Mouse (Mus musculus) ES-Bruce4 (cell line): ENCODE data around the gene Pear1. TPM values are rescaled to one million over a fixed set of nuclear protein-coding genes. Genes with fewer than 3 reads are reported as not detected.

Experiments used
- H3K27ac ChIP-seq: 2 replicates; pipeline ENCODE4 v1.5.1; 2012; ENCODE audit warnings: low read length, inconsistent platforms; ENCODE audit not compliant: insufficient read depth
- H3K27me3 ChIP-seq: 2 replicates; pipeline ENCODE4 v1.6.1; 2012; ENCODE audit warnings: mild to moderate bottlenecking, low read length, inconsistent platforms; ENCODE audit not compliant: control insufficient read depth, poor library complexity, insufficient read depth, severe bottlenecking
- H3K36me3 ChIP-seq: 2 replicates; pipeline ENCODE4 v1.6.1; 2012; ENCODE audit warnings: inconsistent platforms, mild to moderate bottlenecking, low read length, moderate library complexity; ENCODE audit not compliant: control insufficient read depth, poor library complexity, insufficient read depth, severe bottlenecking
- H3K4me1 ChIP-seq: one replicate; pipeline ENCODE4 v1.8.1; 2011; ENCODE audit warnings: low read length; ENCODE audit not compliant: control insufficient read depth, insufficient read depth
- H3K4me3 ChIP-seq: 2 replicates; pipeline ENCODE4 v1.5.1; 2011; ENCODE audit warnings: low read depth, mild to moderate bottlenecking, low read length
- H3K9ac ChIP-seq: 2 replicates; pipeline ENCODE4 v1.6.1; 2012; ENCODE audit warnings: low read depth, mild to moderate bottlenecking, inconsistent platforms; ENCODE audit not compliant: poor library complexity, severe bottlenecking
- H3K9me3 ChIP-seq: replicated peaks from 2 replicates; pipeline ENCODE4 v1.6.1; 2012; ENCODE audit warnings: mild to moderate bottlenecking, low read length, inconsistent platforms; ENCODE audit not compliant: control insufficient read depth, poor library complexity, insufficient read depth, severe bottlenecking
- CTCF ChIP-seq: IDR thresholded peaks from one replicate; pipeline ENCODE4 v1.8.1; 2011; ENCODE audit warnings: low read depth, low read length
- EP300 ChIP-seq: IDR thresholded peaks from 2 replicates; pipeline ENCODE4 v1.6.1; 2011; ENCODE audit warnings: low read depth, low read length; ENCODE audit not compliant: insufficient read depth
- POLR2A ChIP-seq: IDR thresholded peaks from one replicate; pipeline ENCODE4 v1.8.1; 2011; ENCODE audit warnings: low read length; ENCODE audit not compliant: insufficient read depth
- polyA plus RNA-seq: library from polyadenylated mRNA; stranded (reverse); fragments of >200 nt; gene quantifications from 2 replicates; pipeline ENCODE4 v1.2.4, GENCODE M21; 2011; ENCODE audit warnings: low read depth; ENCODE audit not compliant: missing spikeins, insufficient read depth, insufficient read length

Gene Pear1
- polyA plus RNA-seq, 1 experiment: 1.9 TPM

GRCm38 (mm10) chr3:87804038-87804677 lies 19.9 kb downstream of the Pear1 start:
- H3K9ac ChIP-seq: no peak overlapping the region
- H3K27ac ChIP-seq: no peak overlapping the region
- H3K27me3 ChIP-seq: no peaks in the 10 kb centered on the region
- H3K4me3 ChIP-seq: peak overlapping the region; percentile 50
- H3K4me1 ChIP-seq: no peaks in the 10 kb centered on the region
- no peaks in the 10 kb centered on the region for H3K9me3 ChIP-seq
- H3K36me3 ChIP-seq: no peaks in the 10 kb centered on the region
- TF ChIP-seq POLR2A (no peak), CTCF (no peak), EP300 (no peak)

- Histone ChIP-seq H3K27ac (no peak overlapping the region), H3K4me3 (no peak overlapping the region), H3K36me3 (no peaks in the 10 kb centered on the region), H3K9me3 (no peaks in the 10 kb centered on the region), H3K4me1 (no peaks in the 10 kb centered on the region), H3K27me3 (peaks cover 4% of the 10 kb centered on the region), H3K9ac (no peak overlapping the region)
- no peak for TF ChIP-seq POLR2A
- TF ChIP-seq CTCF: no peak
- TF ChIP-seq EP300: no peak
These were observed 22.4 kb downstream of the Pear1 start for GRCm38 (mm10) chr3:87801681-87802080.

- Histone ChIP-seq H3K9me3 (no peaks in the 10 kb centered on the region), H3K27me3 (peaks cover 14% of the 10 kb centered on the region), H3K27ac (no peak within 1 kb of the TSS), H3K9ac (0 out of 2 replicates have a peak within 1 kb of the TSS, but pooled peaks have one; percentile 17), H3K4me3 (no peak within 1 kb of the TSS), H3K4me1 (no peaks in the 10 kb centered on the region), H3K36me3 (no peaks in the 10 kb centered on the region)
- TF ChIP-seq CTCF (no peak), POLR2A (no peak), EP300 (no peak)
These were observed 27.3 kb downstream of the Pear1 start, which contains the start of gene Insrr for GRCm38 (mm10) chr3:87796736-87797334. Gene Insrr, plus strand, starts transcription at chr3:87796951.

- peaks cover 14% of the 10 kb centered on the region for H3K27me3 ChIP-seq
- no peaks in the 10 kb centered on the region for H3K9me3 ChIP-seq
- no peak overlapping the region for H3K4me3 ChIP-seq
- no peak overlapping the region for H3K27ac ChIP-seq
- H3K36me3 ChIP-seq: no peaks in the 10 kb centered on the region
- TF ChIP-seq EP300 (no peak), CTCF (peak; percentile 79)
- peak overlapping the region; percentile 39; the same call in 1 of the 2 replicates for H3K9ac ChIP-seq
- no peaks in the 10 kb centered on the region for H3K4me1 ChIP-seq
These were observed 28.5 kb downstream of the Pear1 start for GRCm38 (mm10) chr3:87795336-87796277.

GRCm38 (mm10) chr3:87794922-87795325 lies 29.2 kb downstream of the Pear1 start, which contains the start of gene Ntrk1:
Gene Ntrk1, minus strand, starts transcription at chr3:87795162.
- Histone ChIP-seq H3K4me3 (peak within 1 kb of the TSS; percentile 47), H3K9ac (peak within 1 kb of the TSS; percentile 39; the same call in 1 of the 2 replicates), H3K9me3 (no peaks in the 10 kb centered on the region), H3K36me3 (no peaks in the 10 kb centered on the region), H3K27me3 (peaks cover 14% of the 10 kb centered on the region), H3K27ac (no peak within 1 kb of the TSS), H3K4me1 (no peaks in the 10 kb centered on the region)
- TF ChIP-seq CTCF (no peak), EP300 (no peak), POLR2A (no peak)
